Mouse (Mus musculus): ENCODE results near the gene Npff.

GRCm38 (mm10) chr15:102510110-102510509 is 14.6 kb downstream of the Npff start:
- TF ChIP-seq CTCF (IDR thresholded peaks at IDR 0.05; ENCODE audit: low read depth): no peak
- no peak for TF ChIP-seq EP300 (IDR thresholded peaks at IDR 0.05; ENCODE audit: low read depth)

Measured in liver, postnatal 0 days (tissue).